Mouse (Mus musculus) splenic B cell, adult 2 months (primary cell): ENCODE data around the gene Fxn.

Source experiments
- DNase-seq: peaks from one replicate; pipeline ENCODE4 v3.0.0-alpha.2; 2011; ENCODE audit warnings: low read depth, low spot score
- H3K27me3 ChIP-seq: 2 replicates; pipeline ENCODE4 v1.6.1; 2012; ENCODE audit warnings: mild to moderate bottlenecking, low read length, moderate library complexity, mixed read lengths; ENCODE audit not compliant: control insufficient read depth, poor library complexity, insufficient read depth, severe bottlenecking
- H3K36me3 ChIP-seq: 2 replicates; pipeline ENCODE4 v1.6.1; 2012; ENCODE audit warnings: mild to moderate bottlenecking, low read length, moderate library complexity, mixed read lengths; ENCODE audit not compliant: control insufficient read depth, poor library complexity, insufficient read depth, severe bottlenecking

Fxn gene

DNA sequence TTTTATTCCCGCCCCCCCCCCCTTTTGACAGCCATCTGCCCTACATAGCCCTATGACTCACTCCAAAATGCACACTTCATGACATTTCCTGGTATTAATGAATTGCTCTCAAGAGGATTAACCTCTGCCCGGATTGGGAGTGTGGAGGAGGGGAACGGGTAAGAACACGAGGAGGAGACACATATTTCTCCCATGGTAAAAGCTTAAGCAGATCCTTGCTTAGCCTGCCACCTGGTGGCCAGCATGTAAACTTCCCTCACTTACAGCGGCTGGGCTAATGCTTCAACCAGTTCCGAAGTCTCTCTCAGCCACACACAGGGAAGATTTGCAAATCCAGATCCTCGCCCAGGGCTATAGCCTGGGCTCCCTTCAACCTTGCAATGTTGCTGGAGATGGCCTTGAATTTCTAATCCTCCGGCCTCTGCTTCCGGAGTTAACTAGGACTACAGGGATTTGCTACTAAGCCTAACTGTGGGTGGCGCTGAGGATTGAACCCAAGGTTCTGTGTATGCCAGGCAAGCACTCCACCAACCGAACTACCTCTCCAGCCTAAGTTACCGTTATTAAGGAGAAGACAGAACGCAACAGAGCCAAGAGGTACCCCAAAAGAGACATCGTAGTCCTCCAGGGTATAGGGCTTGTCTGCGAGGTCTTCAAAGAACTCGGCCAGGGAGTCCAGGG, 8.5 kb downstream of the Fxn start:
- H3K36me3 ChIP-seq, result no peaks in the 10 kb centered on the region; the same call in none of the 2 replicates
- DNase-seq, result peak; percentile 79
- H3K27me3 ChIP-seq, result no peaks in the 10 kb centered on the region

DNA sequence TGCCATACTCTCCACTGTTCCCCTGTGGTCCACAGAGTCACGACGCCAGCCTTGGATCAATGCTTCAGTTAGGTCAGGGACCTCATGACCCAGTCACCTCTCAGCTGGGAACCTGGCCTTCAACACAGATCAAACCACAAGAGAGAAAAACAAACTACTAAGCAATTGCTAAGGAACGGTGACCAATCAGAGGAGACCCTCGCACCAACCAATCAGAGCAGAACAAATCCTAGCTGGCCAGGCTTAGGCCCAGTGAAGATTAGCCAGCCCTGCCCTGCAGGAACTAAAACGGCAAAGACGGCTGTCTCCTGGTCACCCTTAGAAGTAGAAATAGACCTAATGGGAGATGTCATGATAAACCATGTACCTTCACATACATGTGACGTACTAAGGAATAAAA, 9.1 kb downstream of the Fxn start:
- DNase-seq, result no peak
- H3K36me3 ChIP-seq, result no peaks in the 10 kb centered on the region; the same call in none of the 2 replicates

DNA sequence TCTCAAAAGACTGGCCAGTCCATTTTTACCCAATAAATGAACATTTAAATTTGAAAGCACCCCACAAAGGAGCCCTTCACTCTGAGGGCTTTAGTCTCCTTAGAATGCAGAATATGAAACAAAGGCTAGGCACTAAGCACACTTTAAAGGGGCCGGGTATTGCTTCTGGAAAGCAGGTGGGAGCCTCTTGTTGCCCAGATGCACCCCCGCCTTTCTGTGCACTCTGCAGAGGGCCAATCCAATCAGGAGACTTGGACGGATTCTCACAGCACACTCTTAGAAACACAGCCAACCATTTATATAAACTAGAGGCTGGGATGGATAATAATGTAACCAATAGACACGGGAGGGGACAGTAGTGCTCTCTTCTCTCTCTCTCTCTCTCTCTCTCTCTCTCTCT, 11.9 kb downstream of the Fxn start:
- no peaks in the 10 kb centered on the region for H3K27me3 ChIP-seq
- H3K36me3 ChIP-seq, result peaks cover 2% of the 10 kb centered on the region
- no peak for DNase-seq

More for the DNA sequence above, 9.1 kb downstream of the Fxn start:
- H3K27me3 ChIP-seq, result no peaks in the 10 kb centered on the region

DNA sequence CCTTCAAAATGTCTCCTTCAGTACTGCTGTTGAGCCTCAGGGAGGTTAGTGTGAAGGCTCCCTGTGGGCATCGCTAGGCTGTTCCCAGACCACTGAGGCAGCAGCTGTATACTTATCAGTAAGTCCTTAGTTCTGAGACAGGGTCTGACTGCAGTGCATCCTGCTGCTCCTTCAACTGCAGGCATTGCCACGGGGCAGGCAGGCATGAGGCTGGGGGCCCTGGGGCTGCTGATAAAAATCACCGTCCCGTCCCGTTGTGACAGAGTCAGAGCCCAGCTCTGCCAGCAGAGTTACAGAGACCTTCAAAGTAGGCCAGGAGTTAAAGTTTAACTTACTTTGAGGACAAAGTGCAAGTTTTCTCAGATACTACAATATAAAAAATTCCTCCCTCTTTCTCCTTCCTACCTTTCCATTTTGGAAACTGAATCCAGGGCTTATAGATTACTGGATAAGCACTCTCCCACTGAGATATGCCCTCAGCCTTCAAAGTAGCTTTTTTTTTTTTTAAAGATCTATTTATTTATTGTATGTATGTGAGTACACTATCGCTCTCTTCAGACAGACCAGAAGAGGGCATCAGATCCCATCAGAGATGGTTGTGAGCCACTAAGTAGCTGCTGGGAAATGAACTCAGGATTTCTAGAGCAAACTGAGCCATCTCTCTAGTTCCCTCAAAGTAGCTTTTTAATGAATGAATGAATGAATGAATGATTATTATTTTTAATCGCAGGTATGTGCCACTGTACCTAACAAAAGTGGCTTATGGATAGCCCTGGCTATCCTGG, 14.2 kb downstream of the Fxn start:
- DNase-seq, result no peak

DNA sequence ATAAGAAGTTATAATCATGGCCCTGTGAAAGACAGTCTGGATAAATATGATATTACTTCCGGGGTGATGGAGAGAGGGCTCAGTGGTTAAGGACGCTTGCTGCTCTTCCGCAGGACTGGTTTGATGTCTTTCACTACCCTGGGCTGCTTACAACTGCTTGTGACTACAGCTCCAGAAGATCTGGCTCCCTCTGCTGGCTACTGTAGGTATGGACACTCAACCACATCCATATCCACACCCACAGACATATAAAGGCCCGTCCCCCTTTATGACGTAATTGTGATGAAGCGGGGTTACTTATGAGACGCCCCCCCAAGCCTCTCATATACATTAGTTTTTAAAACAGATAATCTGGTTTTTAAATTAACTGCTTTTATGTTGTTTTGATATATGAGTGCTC, 15.4 kb downstream of the Fxn start:
- H3K36me3 ChIP-seq, result peaks cover 2% of the 10 kb centered on the region
- DNase-seq, result peak; percentile 90
- no peaks in the 10 kb centered on the region for H3K27me3 ChIP-seq

More for the DNA sequence above, 14.2 kb downstream of the Fxn start:
- Histone ChIP-seq H3K36me3 (peaks cover 2% of the 10 kb centered on the region), H3K27me3 (no peaks in the 10 kb centered on the region)

DNA sequence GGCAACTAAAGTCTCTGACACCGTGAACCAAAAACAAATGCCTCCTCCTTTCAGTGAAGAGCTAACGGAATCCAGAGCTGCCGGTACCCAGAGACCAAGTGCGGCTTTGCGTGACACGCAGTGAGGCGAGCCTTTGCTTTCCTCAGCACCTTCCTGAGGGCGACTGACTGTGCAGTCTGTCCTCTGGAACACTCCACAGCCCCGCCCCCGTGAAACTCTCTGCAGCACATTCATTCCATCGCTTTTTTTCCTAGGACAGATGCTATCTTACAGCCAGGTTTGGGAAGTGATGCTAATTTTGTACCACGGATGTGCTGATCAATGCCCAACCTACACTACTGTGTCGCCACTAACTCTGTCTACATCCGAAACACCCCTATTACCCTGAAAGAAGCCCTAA, 17.7 kb downstream of the Fxn start:
- Histone ChIP-seq H3K36me3 (peaks cover 2% of the 10 kb centered on the region; the same call in 1 of the 2 replicates), H3K27me3 (no peaks in the 10 kb centered on the region)
- DNase-seq, result no peak

DNA sequence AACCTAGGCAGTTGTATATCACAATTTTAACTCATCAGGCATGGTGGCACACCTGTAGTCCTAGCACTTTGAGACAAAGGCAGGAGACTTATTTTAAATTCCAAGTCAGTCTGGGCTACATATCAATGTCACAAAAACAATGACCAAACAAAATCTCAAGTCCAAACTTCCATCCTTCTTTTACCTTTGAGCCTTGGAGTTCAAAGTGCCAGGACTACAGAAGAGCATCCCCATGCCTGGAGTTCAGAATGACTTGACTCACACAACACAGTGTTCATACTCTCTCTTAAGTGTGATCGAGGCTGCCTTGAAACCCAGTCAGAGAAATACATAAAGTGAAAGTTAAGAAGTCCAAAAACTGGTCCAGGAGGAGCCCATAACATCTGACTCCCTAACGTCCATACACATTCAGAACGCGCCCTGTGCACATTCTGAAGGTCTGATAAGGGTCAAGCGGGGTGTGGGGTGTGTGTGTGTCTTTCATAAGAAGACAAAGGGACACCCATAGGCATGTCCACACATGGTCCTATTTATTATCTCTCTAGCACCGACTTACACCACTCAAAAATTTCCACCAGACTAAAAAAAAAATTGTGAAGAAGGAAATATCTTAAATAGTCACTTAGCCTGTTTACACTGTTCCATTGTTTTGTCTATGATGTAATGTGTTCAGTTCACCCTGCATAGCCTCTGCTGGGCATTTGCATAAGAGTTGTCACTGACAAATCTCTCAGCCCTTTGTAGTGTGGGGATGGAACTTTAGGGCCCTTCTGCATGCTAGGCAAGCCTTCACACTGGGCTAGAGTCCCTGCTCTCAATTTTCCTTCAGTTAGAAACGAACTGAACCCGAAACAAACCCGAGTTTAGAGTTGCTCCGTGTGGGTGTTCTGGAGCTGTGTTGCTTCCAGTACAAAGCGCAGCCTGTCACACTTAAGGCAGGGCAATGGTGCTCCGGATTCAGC, 20.7 kb downstream of the Fxn start:
- Histone ChIP-seq H3K27me3 (no peaks in the 10 kb centered on the region), H3K36me3 (no peaks in the 10 kb centered on the region)
- no peak for DNase-seq

DNA sequence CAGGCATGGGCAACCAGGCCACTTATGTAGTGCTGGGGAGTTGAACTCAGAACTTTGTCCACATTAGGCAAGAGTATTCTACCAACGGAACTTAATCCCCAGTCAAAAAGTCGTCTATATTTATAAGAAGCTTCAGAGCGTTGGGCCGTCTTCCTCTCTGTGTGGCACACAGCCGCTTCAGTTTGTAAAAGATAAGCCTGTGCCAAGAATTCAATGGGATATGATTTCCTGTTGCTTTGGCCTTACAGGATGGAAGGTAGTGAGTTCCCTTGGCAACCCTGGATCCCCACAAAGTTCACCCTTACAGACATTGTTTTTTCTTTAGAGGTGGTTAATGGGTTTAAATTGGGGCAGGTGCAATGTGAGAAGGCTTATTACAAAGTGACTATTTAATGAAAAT, 22.0 kb downstream of the Fxn start:
- H3K27me3 ChIP-seq, result no peaks in the 10 kb centered on the region
- no peaks in the 10 kb centered on the region for H3K36me3 ChIP-seq
- DNase-seq, result no peak

DNA sequence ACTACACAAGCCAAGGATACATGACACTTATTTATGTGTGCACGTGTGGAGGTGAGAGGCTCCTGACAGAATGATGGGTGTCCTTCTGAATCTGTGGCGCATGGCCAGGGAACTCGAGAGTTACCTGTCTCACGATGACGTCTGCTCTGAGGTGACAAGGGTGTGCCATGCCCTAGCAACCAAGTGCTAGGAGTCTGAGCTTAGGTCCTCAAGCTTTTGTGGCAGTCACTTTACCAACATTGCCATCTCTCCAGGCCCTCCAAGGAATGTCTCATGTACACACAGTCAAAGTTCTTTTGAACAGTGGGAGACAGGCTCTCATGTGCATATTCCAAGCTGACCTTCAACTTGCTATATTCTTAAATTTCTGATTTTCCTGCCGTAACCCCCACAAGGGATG, 22.4 kb downstream of the Fxn start:
- no peak for DNase-seq
- no peaks in the 10 kb centered on the region for H3K27me3 ChIP-seq
- no peaks in the 10 kb centered on the region for H3K36me3 ChIP-seq

DNA sequence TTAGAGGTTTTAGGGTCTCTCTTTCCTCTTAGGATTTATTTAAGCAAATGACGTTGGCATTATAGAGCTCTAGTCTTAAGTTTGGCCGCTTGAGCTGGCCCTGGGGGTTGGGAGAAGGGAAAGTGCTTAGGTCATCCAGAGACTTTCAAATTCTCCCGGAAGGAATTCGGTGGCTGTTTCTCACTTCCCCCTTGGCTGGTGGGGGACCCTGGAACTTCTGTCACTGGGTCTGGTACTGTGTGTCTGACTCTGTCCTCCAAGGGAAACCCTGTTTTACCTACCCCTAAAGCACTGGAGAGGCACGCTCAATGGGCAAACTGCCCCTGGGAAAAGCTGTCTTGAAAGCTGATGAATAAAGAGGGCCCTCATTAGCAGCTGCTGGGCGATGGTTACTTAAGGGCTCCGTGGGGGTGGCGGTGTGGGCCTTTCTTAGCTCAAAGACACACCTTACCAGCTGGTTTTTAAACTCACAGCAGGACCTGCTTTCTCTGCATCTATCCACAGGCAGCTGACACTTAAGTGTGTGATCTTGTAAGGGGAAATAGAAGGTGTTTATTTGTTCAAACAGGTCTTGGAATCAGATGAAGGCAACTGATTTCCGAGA, 26.6 kb downstream of the Fxn start:
- Histone ChIP-seq H3K36me3 (no peaks in the 10 kb centered on the region), H3K27me3 (no peaks in the 10 kb centered on the region)
- no peak for DNase-seq

DNA sequence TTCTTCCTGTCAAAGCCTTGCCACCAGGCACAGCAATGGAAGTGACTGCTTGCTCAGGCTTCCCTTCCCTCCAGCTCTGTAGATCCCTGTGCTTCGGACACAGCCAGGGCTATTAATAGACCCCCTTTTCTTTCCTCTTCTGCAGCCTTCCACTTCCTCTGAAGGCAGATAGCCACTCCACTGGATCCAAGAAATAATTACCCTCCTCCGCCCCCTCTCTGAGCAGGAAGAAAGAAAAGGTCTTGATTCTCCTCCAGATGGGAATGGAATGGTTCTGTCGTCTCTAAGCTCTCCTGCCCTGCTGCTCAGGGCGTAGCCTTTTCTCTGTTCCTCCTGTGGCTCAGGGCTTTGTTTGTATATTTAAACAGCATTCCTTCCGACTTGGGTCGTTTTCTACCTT, 28.5 kb downstream of the Fxn start:
- Histone ChIP-seq H3K27me3 (no peaks in the 10 kb centered on the region), H3K36me3 (no peaks in the 10 kb centered on the region)
- no peak for DNase-seq

DNA sequence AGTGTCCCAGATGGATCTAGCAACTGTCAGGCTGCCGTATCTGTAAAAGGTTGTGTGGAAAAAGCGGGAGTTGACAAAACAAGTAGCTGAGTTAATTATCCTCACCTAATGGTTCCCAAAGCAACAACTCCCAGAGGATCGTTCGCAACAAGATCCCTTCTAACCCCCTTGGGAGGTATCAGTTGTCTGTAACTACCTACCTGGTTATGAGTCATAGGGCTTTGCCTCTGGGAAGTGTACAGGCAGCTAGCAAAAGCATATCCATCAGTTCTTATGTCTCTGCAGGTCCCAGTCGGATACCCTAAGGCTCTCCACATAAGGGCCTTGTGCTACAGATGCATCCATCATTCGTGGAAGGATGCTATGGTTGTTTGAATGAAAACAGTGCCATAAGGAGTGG, 37.1 kb downstream of the Fxn start:
- DNase-seq, result no peak
- no peaks in the 10 kb centered on the region for H3K36me3 ChIP-seq

DNA sequence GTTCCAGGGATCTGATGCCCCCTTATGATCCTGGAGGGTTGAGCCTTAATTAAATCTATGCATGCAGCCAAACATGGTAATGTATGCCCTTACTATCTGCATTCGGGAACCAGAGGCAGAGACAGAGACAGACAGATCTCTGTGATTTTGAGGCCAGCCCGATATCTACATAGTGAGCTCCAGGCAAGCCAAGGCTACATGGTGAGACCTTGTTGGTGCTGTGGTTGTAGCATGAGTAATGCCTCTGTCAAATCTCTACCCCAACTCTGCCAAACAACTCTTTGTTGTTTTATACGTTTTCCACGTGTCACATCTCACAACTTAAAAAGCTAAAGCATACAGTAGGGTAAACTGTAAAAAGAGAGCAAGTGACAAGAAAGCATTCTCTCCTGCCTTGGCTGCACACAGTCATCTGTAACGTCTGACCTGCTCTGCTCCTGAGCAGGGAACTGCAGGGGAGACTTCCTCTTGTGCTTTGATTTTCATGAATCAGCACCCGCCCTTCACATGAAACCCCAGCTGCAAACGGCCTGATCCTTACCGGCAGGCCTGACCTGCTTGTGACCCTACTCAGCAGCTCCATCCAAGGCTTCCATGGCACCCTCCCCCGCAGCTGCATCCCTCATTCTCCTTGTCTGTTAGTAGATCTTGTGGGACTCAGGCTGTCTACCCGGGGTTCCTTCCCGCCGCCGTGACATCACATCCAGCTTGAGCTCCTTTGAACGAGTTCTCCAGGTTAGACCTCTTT, 38.4 kb downstream of the Fxn start:
- DNase-seq, result no peak
- Histone ChIP-seq H3K36me3 (no peaks in the 10 kb centered on the region), H3K27me3 (no peaks in the 10 kb centered on the region)

More for the DNA sequence above, 37.1 kb downstream of the Fxn start:
- H3K27me3 ChIP-seq, result no peaks in the 10 kb centered on the region

DNA sequence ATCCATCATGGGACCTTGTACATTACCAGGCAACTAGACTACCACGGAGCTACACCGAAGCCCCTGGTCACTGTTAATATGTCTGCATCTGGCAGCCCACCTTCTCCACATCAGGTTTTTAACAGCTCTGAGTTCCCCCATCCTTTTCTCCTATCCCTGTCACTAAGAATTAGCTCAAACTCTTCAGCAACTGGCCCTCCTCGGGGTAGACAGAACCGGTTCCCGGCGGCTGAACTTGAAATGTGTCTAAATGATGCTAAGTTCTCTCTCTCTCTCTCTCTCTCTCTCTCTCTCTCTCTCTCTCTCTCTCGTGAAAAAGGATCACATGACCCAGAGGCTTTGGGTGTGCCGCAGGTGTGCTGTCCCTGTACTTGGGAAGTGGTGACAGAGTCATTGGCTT, 39.1 kb downstream of the Fxn start:
- DNase-seq, result no peak
- H3K36me3 ChIP-seq, result no peaks in the 10 kb centered on the region
- no peaks in the 10 kb centered on the region for H3K27me3 ChIP-seq
